Mouse (Mus musculus): ENCODE measurements around the gene Rhox4f.
"Not testable (repeated sequence)": the region's sequence is repeated elsewhere in the genome, so short reads cannot be mapped to it uniquely, and the experiment has no call there.

- not testable (repeated sequence) for TF ChIP-seq CTCF, EP300 (IDR thresholded peaks at IDR 0.05)
Observed at GRCm38 (mm10) chrX:37651227-37651626, 43.7 kb upstream of the Rhox4f start, which contains the start of gene Rhox4g.
